Mouse (Mus musculus): ENCODE measurements around the gene Ripor2. TPM values are rescaled to one million over a fixed set of nuclear protein-coding genes. Genes with fewer than 3 reads are reported as not detected.

Ripor2 gene
- polyA plus RNA-seq, 1 experiment, result 6.0 TPM

GRCm38 (mm10) chr13:24682346-24682745 lies 100.4 kb downstream of the Ripor2 start:
- no peak overlapping the region for H3K27ac ChIP-seq (ENCODE audit: insufficient read depth, low read length)
- TF ChIP-seq POLR2A (IDR thresholded peaks at IDR 0.05; ENCODE audit: low read depth, low read length) (no peak), CTCF (IDR thresholded peaks at IDR 0.05; ENCODE audit: borderline replicate concordance, insufficient read depth, low read length) (no peak)
- no peak overlapping the region for H3K4me3 ChIP-seq (ENCODE audit: insufficient read depth, low read length)

GRCm38 (mm10) chr13:24684503-24684902 lies 102.5 kb downstream of the Ripor2 start:
- no peaks in the 10 kb centered on the region for H3K4me1 ChIP-seq (ENCODE audit: control insufficient read depth, insufficient read depth, low read length)
- no peak for TF ChIP-seq CTCF (IDR thresholded peaks at IDR 0.05; ENCODE audit: borderline replicate concordance, insufficient read depth, low read length)
- no peak for TF ChIP-seq POLR2A (IDR thresholded peaks at IDR 0.05; ENCODE audit: low read depth, low read length)
- H3K4me3 ChIP-seq (ENCODE audit: insufficient read depth, low read length), result no peak overlapping the region
- H3K27ac ChIP-seq (ENCODE audit: insufficient read depth, low read length), result no peak overlapping the region

More at GRCm38 (mm10) chr13:24682346-24682745, 100.4 kb downstream of the Ripor2 start:
- no peaks in the 10 kb centered on the region for H3K4me1 ChIP-seq (ENCODE audit: control insufficient read depth, insufficient read depth, low read length)

GRCm38 (mm10) chr13:24685846-24686245 lies 103.9 kb downstream of the Ripor2 start:
- Histone ChIP-seq H3K4me1 (ENCODE audit: control insufficient read depth, insufficient read depth, low read length) (no peaks in the 10 kb centered on the region), H3K4me3 (ENCODE audit: insufficient read depth, low read length) (no peak overlapping the region), H3K27ac (ENCODE audit: insufficient read depth, low read length) (no peak overlapping the region)
- no peak for TF ChIP-seq CTCF (IDR thresholded peaks at IDR 0.05; ENCODE audit: borderline replicate concordance, insufficient read depth, low read length)
- no peak for TF ChIP-seq POLR2A (IDR thresholded peaks at IDR 0.05; ENCODE audit: low read depth, low read length)

DNA sequence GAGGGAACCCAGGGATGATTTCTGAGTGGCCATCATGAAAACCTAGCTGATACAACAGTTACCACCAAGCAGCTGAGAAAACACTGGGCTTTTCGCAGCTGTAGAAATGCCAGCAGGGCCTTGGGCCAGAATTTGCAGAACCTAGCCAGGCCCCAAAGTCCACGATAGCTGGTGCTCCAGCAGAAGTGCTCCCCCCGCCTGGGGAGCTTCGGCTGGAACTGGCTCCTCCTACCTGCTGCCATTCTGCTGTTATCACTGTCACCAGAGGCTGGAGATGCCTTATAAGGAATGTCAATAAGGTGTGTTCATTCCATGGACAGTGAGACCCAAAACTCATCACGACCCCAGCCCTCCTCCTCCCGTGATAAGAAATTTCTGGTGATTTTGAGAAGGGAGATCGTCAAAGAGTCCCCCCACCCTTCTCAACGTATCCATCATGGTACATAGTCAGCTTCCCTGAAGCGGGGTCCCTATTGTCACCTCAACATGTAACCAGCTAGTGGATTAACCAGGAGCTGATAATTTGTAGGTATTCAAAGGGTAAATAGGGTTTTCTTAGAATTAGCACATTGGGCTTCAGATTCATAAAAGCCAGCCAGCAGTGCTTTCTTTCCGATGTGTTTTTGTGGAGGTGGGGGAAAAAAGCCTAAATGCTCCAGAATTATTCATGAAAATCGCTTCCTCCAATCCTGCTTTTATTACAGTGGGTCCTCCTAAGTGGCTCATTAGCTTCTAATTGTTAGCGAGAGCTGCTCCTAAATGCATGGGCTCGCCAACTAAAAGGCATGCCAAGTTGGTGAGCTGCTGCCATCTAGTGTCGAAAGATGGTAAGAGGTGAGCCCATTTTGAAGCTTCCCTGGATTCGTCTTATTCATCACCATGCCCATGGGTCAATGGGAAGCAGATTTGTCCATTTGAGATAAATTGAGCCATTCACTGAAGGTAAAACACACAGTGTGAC lies 105.0 kb downstream of the Ripor2 start:
- H3K27ac ChIP-seq (ENCODE audit: insufficient read depth, low read length), result no peak overlapping the region
- peak; percentile 88; the same call in 1 of the 2 replicates for TF ChIP-seq CTCF (IDR thresholded peaks at IDR 0.05; ENCODE audit: borderline replicate concordance, insufficient read depth, low read length)
- no peak for TF ChIP-seq POLR2A (IDR thresholded peaks at IDR 0.05; ENCODE audit: low read depth, low read length)
- no peaks in the 10 kb centered on the region for H3K4me1 ChIP-seq (ENCODE audit: control insufficient read depth, insufficient read depth, low read length)
- H3K4me3 ChIP-seq (ENCODE audit: insufficient read depth, low read length), result no peak overlapping the region

- TF ChIP-seq POLR2A (IDR thresholded peaks at IDR 0.05; ENCODE audit: low read depth, low read length), result no peak
- TF ChIP-seq CTCF (IDR thresholded peaks at IDR 0.05; ENCODE audit: borderline replicate concordance, insufficient read depth, low read length), result no peak
- H3K27ac ChIP-seq (ENCODE audit: insufficient read depth, low read length), result no peak overlapping the region
- H3K4me3 ChIP-seq (ENCODE audit: insufficient read depth, low read length), result no peak overlapping the region
- no peaks in the 10 kb centered on the region for H3K4me1 ChIP-seq (ENCODE audit: control insufficient read depth, insufficient read depth, low read length)
Observed at GRCm38 (mm10) chr13:24693312-24693711, 111.3 kb downstream of the Ripor2 start.

GRCm38 (mm10) chr13:24698746-24699145 lies 116.8 kb downstream of the Ripor2 start:
- TF ChIP-seq POLR2A (IDR thresholded peaks at IDR 0.05; ENCODE audit: low read depth, low read length) (no peak), CTCF (IDR thresholded peaks at IDR 0.05; ENCODE audit: borderline replicate concordance, insufficient read depth, low read length) (no peak)
- H3K27ac ChIP-seq (ENCODE audit: insufficient read depth, low read length), result no peak overlapping the region
- no peak overlapping the region for H3K4me3 ChIP-seq (ENCODE audit: insufficient read depth, low read length)
- H3K4me1 ChIP-seq (ENCODE audit: control insufficient read depth, insufficient read depth, low read length), result no peaks in the 10 kb centered on the region

DNA sequence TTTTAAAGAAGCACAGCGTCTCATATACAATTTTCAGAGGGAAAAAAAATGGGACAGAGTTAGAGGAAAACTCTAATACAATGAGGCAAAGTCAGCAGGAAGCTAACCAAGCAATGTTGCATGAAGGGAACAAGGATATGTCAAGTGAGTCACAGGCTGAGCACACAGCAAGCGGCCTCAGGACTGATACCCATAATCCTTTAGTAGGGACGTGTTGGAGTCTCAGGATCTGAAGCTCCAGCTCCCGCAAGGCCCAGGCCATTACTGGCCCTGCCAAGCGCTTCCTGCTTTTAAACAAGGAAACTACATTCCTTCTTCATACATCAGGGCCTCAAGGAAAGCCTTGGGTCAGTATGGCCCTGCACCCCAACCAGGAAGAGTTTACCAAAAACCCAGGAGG lies 120.1 kb downstream of the Ripor2 start:
- Histone ChIP-seq H3K4me3 (ENCODE audit: insufficient read depth, low read length) (no peak overlapping the region), H3K4me1 (ENCODE audit: control insufficient read depth, insufficient read depth, low read length) (no peaks in the 10 kb centered on the region), H3K27ac (ENCODE audit: insufficient read depth, low read length) (no peak overlapping the region)
- no peak for TF ChIP-seq POLR2A (IDR thresholded peaks at IDR 0.05; ENCODE audit: low read depth, low read length)
- TF ChIP-seq CTCF (IDR thresholded peaks at IDR 0.05; ENCODE audit: borderline replicate concordance, insufficient read depth, low read length), result no peak

GRCm38 (mm10) chr13:24709656-24710396 lies 127.8 kb downstream of the Ripor2 start:
- no peaks in the 10 kb centered on the region for H3K4me1 ChIP-seq (ENCODE audit: control insufficient read depth, insufficient read depth, low read length)
- no peak overlapping the region for H3K27ac ChIP-seq (ENCODE audit: insufficient read depth, low read length)
- TF ChIP-seq CTCF (IDR thresholded peaks at IDR 0.05; ENCODE audit: borderline replicate concordance, insufficient read depth, low read length), result no peak
- no peak for TF ChIP-seq POLR2A (IDR thresholded peaks at IDR 0.05; ENCODE audit: low read depth, low read length)
- H3K4me3 ChIP-seq (ENCODE audit: insufficient read depth, low read length), result no peak overlapping the region

DNA sequence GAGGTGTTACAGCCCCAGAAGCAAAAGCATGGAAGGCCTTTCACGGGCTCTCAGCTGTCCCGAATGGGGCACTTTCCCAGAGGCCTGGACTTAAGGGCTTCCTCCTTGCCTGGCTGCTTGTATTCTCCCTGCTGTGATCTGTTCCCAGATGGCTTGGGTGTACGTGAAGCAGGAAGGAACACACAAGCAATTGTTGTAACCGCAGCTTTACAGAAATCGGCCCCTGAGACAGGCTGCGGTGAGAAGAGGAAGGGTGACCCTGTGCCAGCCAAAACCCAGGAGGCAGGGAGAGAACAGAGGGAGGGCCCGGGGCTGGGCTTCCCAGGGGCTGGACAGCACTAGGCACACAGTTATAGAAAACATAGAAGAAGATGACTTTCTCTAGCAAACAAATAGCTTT lies 129.0 kb downstream of the Ripor2 start:
- Histone ChIP-seq H3K27ac (ENCODE audit: insufficient read depth, low read length) (no peak overlapping the region), H3K4me3 (ENCODE audit: insufficient read depth, low read length) (no peak overlapping the region), H3K4me1 (ENCODE audit: control insufficient read depth, insufficient read depth, low read length) (no peaks in the 10 kb centered on the region)
- TF ChIP-seq POLR2A (IDR thresholded peaks at IDR 0.05; ENCODE audit: low read depth, low read length), result no peak
- TF ChIP-seq CTCF (IDR thresholded peaks at IDR 0.05; ENCODE audit: borderline replicate concordance, insufficient read depth, low read length), result no peak

All from embryonic fibroblast, embryonic 13.5 days (primary cell).